Mouse (Mus musculus) cerebellum, postnatal 36 days (tissue): ENCODE data around the gene Pcbp3.

ENCODE experiments used
- DNase-seq, 2 experiments: peaks; one replicate each; pipeline ENCODE4 v3.0.0; 2021 to 2022; ENCODE audit warnings: mixed read lengths in 2 of 2

Gene Pcbp3

GRCm38 (mm10) chr10:76924441-76924840, 37.2 kb downstream of the Pcbp3 start:
- no peak for DNase-seq

GRCm38 (mm10) chr10:76918086-76918485, 43.6 kb downstream of the Pcbp3 start:
- no peak for DNase-seq

- DNase-seq, result no peak
These were observed 55.3 kb downstream of the Pcbp3 start for GRCm38 (mm10) chr10:76906434-76906833.

- DNase-seq, result no peak
These were observed 55.7 kb downstream of the Pcbp3 start for GRCm38 (mm10) chr10:76905935-76906341.

- DNase-seq, result no peak
These were observed 58.0 kb downstream of the Pcbp3 start for GRCm38 (mm10) chr10:76903694-76904093.

GRCm38 (mm10) chr10:76903099-76903498, 58.6 kb downstream of the Pcbp3 start:
- DNase-seq, result no peak

GRCm38 (mm10) chr10:76902588-76902987, 59.1 kb downstream of the Pcbp3 start:
- DNase-seq, result peak; percentile 40 to 61

- DNase-seq, result no peak
These were observed 63.3 kb downstream of the Pcbp3 start for GRCm38 (mm10) chr10:76898428-76898827.

GRCm38 (mm10) chr10:76891456-76891855, 70.2 kb downstream of the Pcbp3 start:
- no peak for DNase-seq

- DNase-seq, result no peak
These were observed 78.0 kb downstream of the Pcbp3 start for GRCm38 (mm10) chr10:76883442-76884244.

GRCm38 (mm10) chr10:76882644-76883441, 78.8 kb downstream of the Pcbp3 start:
- DNase-seq, result peak; percentile 76 to 77

GRCm38 (mm10) chr10:76881900-76882299, 79.8 kb downstream of the Pcbp3 start:
- DNase-seq, result peak; percentile 65 to 70

- DNase-seq, result no peak
These were observed 86.4 kb downstream of the Pcbp3 start for GRCm38 (mm10) chr10:76875310-76875709.

- no peak for DNase-seq
These were observed 86.8 kb downstream of the Pcbp3 start for GRCm38 (mm10) chr10:76874879-76875278.

GRCm38 (mm10) chr10:76874398-76874797, 87.3 kb downstream of the Pcbp3 start:
- DNase-seq, result no peak

- DNase-seq, result peak; percentile 63 to 65
These were observed 87.7 kb downstream of the Pcbp3 start for GRCm38 (mm10) chr10:76873948-76874347.

- DNase-seq, result no peak
These were observed 89.0 kb downstream of the Pcbp3 start for GRCm38 (mm10) chr10:76872736-76873135.

GRCm38 (mm10) chr10:76865936-76866335, 95.8 kb downstream of the Pcbp3 start:
- DNase-seq, result no peak

GRCm38 (mm10) chr10:76860998-76861397, 100.7 kb downstream of the Pcbp3 start:
- DNase-seq, result no peak

GRCm38 (mm10) chr10:76859355-76860127, 102.1 kb downstream of the Pcbp3 start:
- no peak for DNase-seq

GRCm38 (mm10) chr10:76857879-76858278, 103.8 kb downstream of the Pcbp3 start:
- no peak for DNase-seq

GRCm38 (mm10) chr10:76846480-76846879, 115.2 kb downstream of the Pcbp3 start:
- peak in 1 of 2 experiments; percentile 24 for DNase-seq

GRCm38 (mm10) chr10:76844901-76845300, 116.8 kb downstream of the Pcbp3 start:
- no peak for DNase-seq
